Mouse (Mus musculus) lung, adult 2 months (tissue): Measurements from ENCODE around the gene Mapk14.

Experiments
- CTCF ChIP-seq: fragments of 200-500 bp; IDR thresholded peaks from 2 replicates; pipeline ENCODE4 v1.5.1; 2011; ENCODE audit warnings: mild to moderate bottlenecking, low read length, control low read depth; ENCODE audit not compliant: insufficient read depth
- POLR2A ChIP-seq: fragments of 200-500 bp; IDR thresholded peaks from 2 replicates; pipeline ENCODE4 v1.6.1; 2011; ENCODE audit warnings: low read depth, mild to moderate bottlenecking, control low read depth, low read length, borderline replicate concordance; ENCODE audit errors: extremely low read depth

DNA sequence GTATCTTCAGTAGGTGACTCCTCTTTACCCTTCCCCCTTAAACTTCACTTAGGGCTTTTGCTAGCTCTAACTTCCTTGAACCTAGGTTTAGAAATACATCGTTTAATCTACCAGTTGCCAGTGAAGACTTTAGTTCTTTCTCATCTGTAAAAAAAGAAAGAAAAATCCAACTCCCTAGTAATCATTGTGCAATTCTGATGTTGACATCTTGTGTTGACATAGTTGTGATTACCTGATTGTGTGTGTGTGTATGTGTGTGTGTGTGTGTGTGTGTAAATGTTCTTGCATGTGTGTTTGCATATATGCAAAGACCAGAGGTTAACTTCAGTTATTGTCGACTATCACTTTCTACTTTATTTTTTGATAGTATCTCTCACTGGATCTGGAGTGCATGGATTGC lies 7.5 kb downstream of the Mapk14 start:
- TF ChIP-seq CTCF: no peak
- TF ChIP-seq POLR2A: no peak
